In genomic region chr6:41062081-41062480, GRCm38 (mm10) we compare ENCODE assay signal across 26 mouse cellular contexts. TPM values are rescaled to one million over a fixed set of nuclear protein-coding genes. Genes with fewer than 3 reads are reported as not detected.
A peak's percentile ranks its signal among the peaks of the same experiment; 100 is the strongest.
DNase-seq lines count a peak whose midpoint lies in the region; ATAC-seq and TF ChIP-seq lines count a peak whose summit lies in the region.
"Had no signal": no experiment of that assay in that cellular context is flagged by ENCODE, and none has a peak within 500 bp of the region (broad histone marks: within the 10 kb centered on the region; RNA-seq: fewer than 3 reads in every experiment).

No protein-coding gene starts in this region.

- no peak overlapping the region for H3K9ac ChIP-seq in heart, embryonic 16.5 days (ENCODE audit: low read length)
- no peak overlapping the region for H3K9ac ChIP-seq in heart, adult 2 months (ENCODE audit: low read depth, low read length)
- no peak overlapping the region for H3K9ac ChIP-seq in hindbrain, embryonic 13.5 days
- H3K9ac ChIP-seq: embryonic facial prominence, embryonic 12.5 days; forebrain, embryonic 12.5 days had no signal

- no peaks in the 10 kb centered on the region for H3K36me3 ChIP-seq in heart, embryonic 16.5 days (ENCODE audit: control insufficient read depth, insufficient read depth)
- no peaks in the 10 kb centered on the region for H3K36me3 ChIP-seq in heart, adult 2 months (ENCODE audit: control insufficient read depth, insufficient read depth, low read length)
- H3K36me3 ChIP-seq in myocyte (ENCODE audit: control insufficient read depth, insufficient read depth): no peaks in the 10 kb centered on the region
- no peaks in the 10 kb centered on the region for H3K36me3 ChIP-seq in hindbrain, embryonic 13.5 days
- H3K36me3 ChIP-seq: embryonic facial prominence, embryonic 12.5 days; forebrain, embryonic 12.5 days had no signal

- H3K79me2 ChIP-seq in heart, adult 2 months (replicated peaks; ENCODE audit: control insufficient read depth, insufficient read depth, low read length): no peaks in the 10 kb centered on the region
- H3K79me2 ChIP-seq in myocyte (ENCODE audit: control insufficient read depth, insufficient read depth): no peaks in the 10 kb centered on the region

- no peaks in the 10 kb centered on the region for H3K9me3 ChIP-seq in heart, embryonic 16.5 days (replicated peaks; ENCODE audit: control insufficient read depth, low read length)
- no peaks in the 10 kb centered on the region for H3K9me3 ChIP-seq in hindbrain, embryonic 13.5 days
- H3K9me3 ChIP-seq: embryonic facial prominence, embryonic 12.5 days; forebrain, embryonic 12.5 days had no signal

- H3K4me2 ChIP-seq in heart, embryonic 16.5 days (ENCODE audit: low read depth, low read length): no peak overlapping the region
- H3K4me2 ChIP-seq in myocyte (ENCODE audit: low read depth): peak overlapping the region; percentile 22
- H3K4me2 ChIP-seq in hindbrain, embryonic 13.5 days: no peak overlapping the region
- H3K4me2 ChIP-seq: embryonic facial prominence, embryonic 12.5 days; forebrain, embryonic 12.5 days; heart, embryonic 11.5 days had no signal

- intact Hi-C loops in heart, adult 2 months (cut with DNase I): no loop called here

- ATAC-seq in heart, embryonic 16.5 days (replicated peaks; ENCODE audit: extremely low read depth, insufficient read depth, low FRiP score): no peak
- ATAC-seq in hindbrain, embryonic 13.5 days (ENCODE audit: low FRiP score): no peak
- ATAC-seq: forebrain, embryonic 16.5 days; hindbrain, postnatal 0 days had no signal

- H3K4me3 ChIP-seq in heart, embryonic 16.5 days (ENCODE audit: low read length): no peak overlapping the region
- H3K4me3 ChIP-seq in heart, adult 2 months: no peak overlapping the region
- no peak overlapping the region for H3K4me3 ChIP-seq in cortical plate, adult 2 months (ENCODE audit: insufficient read depth, low read length)
- no peak overlapping the region for H3K4me3 ChIP-seq in myocyte
- H3K4me3 ChIP-seq in hindbrain, embryonic 13.5 days: no peak overlapping the region
- H3K4me3 ChIP-seq: embryonic facial prominence, embryonic 12.5 days; forebrain, embryonic 12.5 days had no signal

- peaks cover 5% of the 10 kb centered on the region; the same call in 1 of the 2 replicates for H3K4me1 ChIP-seq in heart, embryonic 16.5 days (ENCODE audit: control insufficient read depth, insufficient read depth, low read length)
- H3K4me1 ChIP-seq in heart, adult 2 months (ENCODE audit: control insufficient read depth, insufficient read depth, low read length): no peaks in the 10 kb centered on the region
- H3K4me1 ChIP-seq in cortical plate, adult 2 months (ENCODE audit: control insufficient read depth, insufficient read depth, low read length): peaks cover 5% of the 10 kb centered on the region
- H3K4me1 ChIP-seq in hindbrain, embryonic 13.5 days (replicated peaks): no peaks in the 10 kb centered on the region
- H3K4me1 ChIP-seq: embryonic facial prominence, embryonic 12.5 days; forebrain, embryonic 12.5 days had no signal

- H3ac ChIP-seq in myocyte (ENCODE audit: control insufficient read depth, insufficient read length): no peak overlapping the region

- no peak for DNase-seq in heart, adult 2 months
- peak; percentile 17 for DNase-seq in thymus, postnatal 14 days
- DNase-seq in thymus, adult 18-20 months: no peak
- no peak for DNase-seq in urinary bladder, postnatal 25 days (ENCODE audit: low spot score)
- DNase-seq: adrenal gland, adult 8-10 months; adrenal gland, postnatal 36 days; B cell, adult 2 months; cerebellum, adult 8-10 months; cerebellum, postnatal 14 days; gastrocnemius, postnatal 10 days; heart, adult 18-20 months; heart, postnatal 36 days had no signal

- 66% methylated on average over 2 of the region's 2 CpGs for WGBS in heart, embryonic 16.5 days
- 65% methylated on average over 2 of the region's 2 CpGs for WGBS in heart, adult 2 months
- WGBS in hindbrain, embryonic 13.5 days: 82% methylated on average over 2 of the region's 2 CpGs

- H3K27ac ChIP-seq in heart, embryonic 16.5 days (ENCODE audit: low read length): peak overlapping the region; percentile 13; the same call in 1 of the 2 replicates
- no peak overlapping the region for H3K27ac ChIP-seq in heart, adult 2 months
- H3K27ac ChIP-seq in cortical plate, adult 2 months (ENCODE audit: insufficient read depth, low read length): peak overlapping the region; percentile 59
- no peak overlapping the region for H3K27ac ChIP-seq in hindbrain, embryonic 13.5 days
- H3K27ac ChIP-seq: embryonic facial prominence, embryonic 12.5 days; forebrain, embryonic 12.5 days; hindbrain, postnatal 0 days had no signal

- TF ChIP-seq EP300 in heart, adult 2 months (IDR thresholded peaks at IDR 0.05; ENCODE audit: insufficient read depth, low read depth, low read length): no peak

- no peak for TF ChIP-seq POLR2A in heart, adult 2 months (IDR thresholded peaks at IDR 0.05; ENCODE audit: insufficient read depth, low read depth, low read length)
- no peak for TF ChIP-seq POLR2A in cortical plate, adult 2 months (IDR thresholded peaks at IDR 0.05; ENCODE audit: extremely low read depth, insufficient read depth, low read length)
- no peak for TF ChIP-seq POLR2A in myocyte (IDR thresholded peaks at IDR 0.05; ENCODE audit: insufficient read length, low read depth)

- no peak for TF ChIP-seq CTCF in heart, adult 2 months (IDR thresholded peaks at IDR 0.05)
- TF ChIP-seq CTCF in cortical plate, adult 2 months (IDR thresholded peaks at IDR 0.05; ENCODE audit: extremely low read depth, insufficient read depth, low read length): no peak

- H3K27me3 ChIP-seq in heart, embryonic 16.5 days (ENCODE audit: control insufficient read depth, insufficient read depth, low read length): no peaks in the 10 kb centered on the region
- H3K27me3 ChIP-seq in heart, adult 2 months (ENCODE audit: control insufficient read depth, insufficient read depth, low read length): no peaks in the 10 kb centered on the region
- H3K27me3 ChIP-seq in myocyte (ENCODE audit: control insufficient read depth, insufficient read depth, insufficient read length): no peaks in the 10 kb centered on the region
- no peaks in the 10 kb centered on the region for H3K27me3 ChIP-seq in hindbrain, embryonic 13.5 days
- H3K27me3 ChIP-seq: embryonic facial prominence, embryonic 12.5 days; forebrain, embryonic 12.5 days had no signal

TF ChIP-seq in myocyte, 11 proteins besides CTCF, POLR2A, EP300 and RAD21:
- TF ChIP-seq SRF (IDR thresholded peaks at IDR 0.05; ENCODE audit: control insufficient read depth, insufficient read length, low read depth) (no peak), CEBPB (IDR thresholded peaks at IDR 0.05; ENCODE audit: insufficient read depth, poor library complexity, severe bottlenecking) (no peak), E2F4 (IDR thresholded peaks at IDR 0.05; ENCODE audit: insufficient read depth) (no peak), MYOG (IDR thresholded peaks at IDR 0.05; ENCODE audit: control insufficient read depth in 1 of 3, insufficient read depth in 1 of 3, insufficient read length in 2 of 3, low read depth in 2 of 3) (no peak), MAX (IDR thresholded peaks at IDR 0.05; ENCODE audit: low read depth) (no peak), MYOD1 (IDR thresholded peaks at IDR 0.05; ENCODE audit: control insufficient read depth in 1 of 3, insufficient read length in 2 of 3, low read depth in 2 of 3) (no peak), TCF12 (IDR thresholded peaks at IDR 0.05; ENCODE audit: insufficient read depth, poor library complexity, severe bottlenecking) (no peak), REST (IDR thresholded peaks at IDR 0.05; ENCODE audit: insufficient read depth, insufficient read length) (no peak), USF1 (IDR thresholded peaks at IDR 0.05; ENCODE audit: low read depth) (no peak), POLR2AphosphoS2 (IDR thresholded peaks at IDR 0.05; ENCODE audit: insufficient read length, low read depth) (no peak), TCF3 (IDR thresholded peaks at IDR 0.05; ENCODE audit: insufficient read length, low read depth) (no peak)

RNA-seq across cellular contexts. Expression of gene 2210010C04Rik, which starts 26.8 kb away (rescaled TPM):
- not detected in 2 replicates for polyA plus RNA-seq in heart, embryonic 16.5 days (2015; fragmentation: Nextera tagmentation; extraction: Ambion mirVana)
- total RNA-seq in heart, adult 2 months (2021): not detected
- 0.06 and 0.18 TPM in 2 replicates for polyA plus RNA-seq in heart, adult 2 months (2012; rRNA removed)
- polyA plus RNA-seq in cortical plate, adult 2 months (2012; rRNA removed): 0.09 and 0.13 TPM in 2 replicates
- polyA plus RNA-seq in myocyte (2012; fragmentation: generic; extraction: Trizol): 0.10 TPM
- not detected in 2 replicates for polyA plus RNA-seq in hindbrain, embryonic 13.5 days (2015; fragmentation: Nextera tagmentation; extraction: Ambion mirVana)
- total RNA-seq: adrenal gland, adult 8-10 months; adrenal gland, postnatal 36 days; common myeloid progenitor, adult 5-6 weeks; ES-E14; gastrocnemius, postnatal 10 days; gastrocnemius, postnatal 4 days; heart, adult 18-20 months; heart, postnatal 36 days; hindbrain, postnatal 0 days had no signal
- polyA plus RNA-seq: embryonic facial prominence, embryonic 12.5 days; forebrain, embryonic 12.5 days; forebrain, embryonic 16.5 days; heart, embryonic 11.5 days; heart, postnatal 0 days; hindbrain, embryonic 11.5 days; hindbrain, postnatal 0 days had no signal

Comparison
In these comparisons a context has a peak if more than half of its experiments do, and no peak if none do; other contexts are left out.
1. H3K27ac ChIP-seq: peak in heart, embryonic 16.5 days (single experiment) and cortical plate, adult 2 months (single experiment); none in heart, adult 2 months (single experiment) and hindbrain, embryonic 13.5 days (single experiment).